Mouse (Mus musculus): ENCODE measurements around the gene Stat5b.

Stat5b gene

DNA sequence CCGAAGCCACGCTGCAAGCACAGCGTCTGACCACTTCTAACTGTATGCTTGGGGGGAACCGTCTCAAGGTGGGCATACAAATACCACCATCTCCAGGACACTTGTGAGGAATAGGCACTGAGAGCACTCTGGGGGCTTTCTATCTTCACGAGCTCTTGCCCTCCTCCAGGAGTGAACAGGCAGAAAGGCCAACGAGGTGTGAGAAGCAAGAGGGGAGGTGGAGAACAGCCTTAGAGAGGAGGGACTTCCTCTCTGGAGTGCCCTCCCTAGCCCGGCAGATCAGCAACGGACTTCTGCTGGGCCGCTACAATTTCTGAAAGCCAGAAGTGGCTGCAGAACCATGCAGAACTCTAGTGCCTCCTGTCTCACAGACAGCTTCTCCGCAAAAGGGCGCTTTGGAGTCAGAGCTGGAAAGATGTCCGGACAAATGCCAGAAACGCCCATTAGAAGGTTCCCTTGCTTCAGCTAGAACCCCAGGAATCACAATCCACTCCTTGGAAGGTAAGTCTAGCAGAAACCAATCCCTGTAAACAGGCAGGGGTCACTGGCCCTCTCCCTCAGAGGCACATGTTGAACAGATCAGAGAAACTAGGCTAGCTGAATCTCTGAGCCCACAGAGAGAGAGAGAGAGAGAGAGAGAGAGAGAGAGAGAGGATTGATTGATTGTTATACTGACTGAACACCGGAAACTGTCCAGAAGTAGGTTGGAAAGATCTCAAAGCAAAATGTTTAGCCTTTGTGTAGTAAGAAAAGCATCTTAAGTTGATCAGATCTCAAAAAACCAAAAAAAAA, 114.4 kb downstream of the Stat5b start:
- no peak for DNase-seq (ENCODE audit: low read depth)

- DNase-seq (ENCODE audit: low read depth), result no peak
Observed at GRCm38 (mm10) chr11:100735134-100735865, 115.2 kb downstream of the Stat5b start.

Measured in c-Kit-positive CD71-negative TER-119-negative erythroid progenitor cells, embryonic 14.5 days (primary cell).